Mouse (Mus musculus) CH12F3 (cell line): ENCODE measurements around the gene Stab1.

Experiments used
- in situ Hi-C: fragments of 300-500 bp; cut with MboI; formaldehyde crosslinking; loops from 2 replicates; pipeline ENCODE4 v1.14.3; 2020; ENCODE audit warnings: low sequenced_read_pairs

The Stab1 gene

GRCm38 (mm10) chr14:31165991-31166630, 2.3 kb downstream of the Stab1 start:
- in situ Hi-C loops, result no loop called here

- in situ Hi-C loops, result no loop called here
These were observed 3.0 kb downstream of the Stab1 start for GRCm38 (mm10) chr14:31165458-31165857.

GRCm38 (mm10) chr14:31165010-31165409, 3.4 kb downstream of the Stab1 start:
- in situ Hi-C loops, result no loop called here

- in situ Hi-C loops, result no loop called here
These were observed 4.4 kb downstream of the Stab1 start for GRCm38 (mm10) chr14:31164067-31164466.

GRCm38 (mm10) chr14:31161638-31162037, 6.8 kb downstream of the Stab1 start:
- in situ Hi-C loops, result no loop called here

GRCm38 (mm10) chr14:31161191-31161590, 7.2 kb downstream of the Stab1 start:
- in situ Hi-C loops, result no loop called here

GRCm38 (mm10) chr14:31160196-31161150, 8.0 kb downstream of the Stab1 start:
- in situ Hi-C loops, result no loop called here

GRCm38 (mm10) chr14:31145694-31146093, 22.7 kb downstream of the Stab1 start:
- in situ Hi-C loops, result no loop called here

GRCm38 (mm10) chr14:31141011-31141410, 27.4 kb downstream of the Stab1 start:
- in situ Hi-C loops, result no loop called here

- in situ Hi-C loops, result no loop called here
These were observed 28.3 kb downstream of the Stab1 start for GRCm38 (mm10) chr14:31140141-31140540.

GRCm38 (mm10) chr14:31139666-31140065, 28.8 kb downstream of the Stab1 start:
- in situ Hi-C loops, result no loop called here

GRCm38 (mm10) chr14:31138897-31139429, 29.5 kb downstream of the Stab1 start:
- in situ Hi-C loops, result no loop called here

GRCm38 (mm10) chr14:31138219-31138896, 30.1 kb downstream of the Stab1 start:
- in situ Hi-C loops, result no loop called here

GRCm38 (mm10) chr14:31137791-31138190, 30.6 kb downstream of the Stab1 start:
- in situ Hi-C loops, result no loop called here

GRCm38 (mm10) chr14:31137281-31137595, 31.2 kb downstream of the Stab1 start:
- in situ Hi-C loops, result no loop called here

- in situ Hi-C loops, result no loop called here
These were observed 31.8 kb downstream of the Stab1 start for GRCm38 (mm10) chr14:31136411-31137280.

GRCm38 (mm10) chr14:31135495-31136410, 32.7 kb downstream of the Stab1 start:
- in situ Hi-C loops, result no loop called here

GRCm38 (mm10) chr14:31134015-31135000, 34.1 kb downstream of the Stab1 start:
- in situ Hi-C loops, result no loop called here
